Mouse (Mus musculus) limb, embryonic 15.5 days (tissue): ENCODE measurements at regions not wholly inside any gene's neighbourhood (a gene's known extent, or its start where the extent isn't known, plus 50 kb on each side); places are given as distances from the start of the nearest gene placed in this dataset.

ENCODE experiments used
- ATAC-seq: fragments of 200-750 bp; cut with Nextera tagmentation; 2 replicates; pipeline ENCODE4 v1.8.0; 2017; ENCODE audit warnings: low read depth, moderate TSS enrichment; ENCODE audit not compliant: insufficient number of reproducible peaks, low FRiP score, low TSS enrichment
- H3K27ac ChIP-seq: fragments of 300-500 bp; sonication (generic); 2 replicates; pipeline ENCODE4 v1.5.1; 2015; ENCODE audit warnings: moderate library complexity, mild to moderate bottlenecking, inconsistent platforms
- H3K27me3 ChIP-seq: fragments of 300-500 bp; sonication (generic); 2 replicates; pipeline ENCODE4 v1.6.1; 2015; ENCODE audit warnings: inconsistent platforms
- H3K36me3 ChIP-seq: fragments of 300-500 bp; sonication (generic); 2 replicates; pipeline ENCODE4 v1.6.1; 2015; ENCODE audit warnings: inconsistent platforms
- H3K4me1 ChIP-seq: fragments of 300-500 bp; sonication (generic); 2 replicates; pipeline ENCODE4 v1.6.1; 2015; ENCODE audit warnings: inconsistent platforms
- H3K4me2 ChIP-seq: fragments of 300-500 bp; sonication (generic); 2 replicates; pipeline ENCODE4 v1.6.1; 2015; ENCODE audit warnings: mild to moderate bottlenecking, inconsistent platforms
- H3K4me3 ChIP-seq: fragments of 300-500 bp; sonication (generic); 2 replicates; pipeline ENCODE4 v1.5.1; 2015; ENCODE audit warnings: mild to moderate bottlenecking, inconsistent platforms
- H3K9ac ChIP-seq: fragments of 300-500 bp; sonication (generic); 2 replicates; pipeline ENCODE4 v1.6.1; 2015; ENCODE audit warnings: inconsistent platforms
- H3K9me3 ChIP-seq: fragments of 300-500 bp; sonication (generic); 2 replicates; pipeline ENCODE4 v1.6.1; 2016; ENCODE audit warnings: inconsistent platforms
- WGBS: fragments of 180-500 bp; shearing (Covaris S2); methylation state at CpG from one replicate; pipeline ENCODE4 v1.1.7; 2015; 5-methylcytosine and 5-hydroxymethylcytosine counted together

DNA sequence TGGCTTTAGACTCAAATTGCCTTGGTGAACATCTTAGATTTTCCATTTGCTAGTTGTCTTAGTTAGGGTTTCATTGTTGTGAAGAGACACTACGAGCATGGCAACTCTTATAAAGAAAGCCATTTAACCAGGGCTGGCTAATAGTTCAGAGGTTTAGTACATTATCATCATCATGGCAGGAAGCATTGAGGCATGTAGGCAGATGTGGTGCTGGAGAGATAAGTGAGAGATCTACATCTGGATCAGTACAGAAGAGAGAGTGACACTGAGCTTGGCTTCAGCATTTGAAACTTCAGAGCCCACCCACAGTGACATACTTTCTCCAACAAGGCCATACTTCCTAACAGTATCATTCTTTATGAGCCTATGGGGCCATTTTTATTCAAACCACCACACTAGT, 127.3 kb upstream of the Opcml start:
- no peak for ATAC-seq
- H3K4me2 ChIP-seq: no peak overlapping the region

DNA sequence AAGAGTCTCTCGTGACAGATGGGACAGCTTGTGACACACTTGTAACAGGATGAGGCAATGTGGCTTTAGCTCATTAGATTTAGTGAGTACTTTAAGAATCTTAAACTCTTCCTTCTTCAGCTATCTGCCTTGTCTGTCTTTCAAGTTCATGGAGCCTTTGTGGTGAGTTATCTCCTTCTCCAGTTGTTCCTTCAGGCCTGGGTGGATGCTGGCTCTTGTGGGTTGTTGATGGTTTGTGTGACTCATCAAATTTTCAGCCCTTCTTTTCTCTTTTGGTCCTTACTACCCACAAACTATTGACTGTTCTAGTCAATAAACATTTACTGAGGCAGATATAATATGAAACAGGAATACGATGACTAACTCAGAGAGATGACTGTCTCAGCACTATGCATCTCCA, 124.9 kb upstream of the Opcml start:
- H3K9ac ChIP-seq: no peak overlapping the region
- no peak overlapping the region for H3K4me2 ChIP-seq
- WGBS: 90% methylated on average over 2 of the region's 2 CpGs
- no peaks in the 10 kb centered on the region; the same call in 1 of the 2 replicates for H3K27me3 ChIP-seq
- no peak for ATAC-seq
- no peaks in the 10 kb centered on the region for H3K9me3 ChIP-seq
- no peak overlapping the region for H3K4me3 ChIP-seq
- H3K36me3 ChIP-seq: no peaks in the 10 kb centered on the region
- no peaks in the 10 kb centered on the region for H3K4me1 ChIP-seq
- H3K27ac ChIP-seq: no peak overlapping the region

More for the DNA sequence above, 127.3 kb upstream of the Opcml start:
- H3K4me3 ChIP-seq: no peak overlapping the region
- no peaks in the 10 kb centered on the region; the same call in 1 of the 2 replicates for H3K27me3 ChIP-seq
- WGBS: 92% methylated on average over 1 of the region's 1 CpGs
- no peaks in the 10 kb centered on the region for H3K9me3 ChIP-seq
- no peak overlapping the region for H3K9ac ChIP-seq
- H3K4me1 ChIP-seq: no peaks in the 10 kb centered on the region
- no peak overlapping the region for H3K27ac ChIP-seq
- H3K36me3 ChIP-seq: no peaks in the 10 kb centered on the region

DNA sequence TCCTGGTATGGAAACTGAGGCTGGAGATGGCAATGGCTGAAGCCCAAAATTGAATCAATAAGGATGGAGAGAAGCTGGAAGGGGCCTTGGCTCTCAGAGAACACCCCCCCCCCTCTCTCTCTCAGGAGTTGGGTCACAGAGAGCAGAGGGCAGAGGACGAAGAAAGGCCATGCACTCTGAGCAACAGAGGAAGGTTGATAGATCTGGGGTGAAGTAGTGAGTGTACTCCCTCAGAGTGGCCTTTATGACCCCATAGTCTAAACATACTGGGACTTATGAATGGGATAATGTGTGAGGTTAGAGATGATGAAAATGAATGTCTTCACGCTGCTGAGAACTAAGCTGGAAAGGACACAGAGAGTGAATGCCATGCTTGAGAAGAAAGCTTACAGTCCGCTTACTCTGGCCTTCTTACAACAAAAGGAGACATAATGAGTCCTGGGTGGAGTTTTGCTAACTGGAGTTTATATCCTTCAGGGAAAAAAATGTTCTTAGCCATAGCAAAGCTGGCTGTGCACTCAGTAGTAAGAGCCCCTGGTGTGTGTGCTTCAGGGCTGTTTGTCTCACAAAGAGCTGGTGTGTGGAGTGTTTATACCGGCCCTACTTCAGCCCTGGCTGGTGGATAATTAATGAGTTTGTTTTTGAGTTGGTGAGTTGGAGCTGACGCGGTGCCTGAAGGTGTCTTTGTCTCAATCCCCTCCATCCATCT, 120.4 kb upstream of the Opcml start:
- Histone ChIP-seq H3K27me3 (no peaks in the 10 kb centered on the region), H3K9ac (no peak overlapping the region), H3K9me3 (no peaks in the 10 kb centered on the region), H3K4me3 (no peak overlapping the region), H3K4me1 (no peaks in the 10 kb centered on the region), H3K36me3 (no peaks in the 10 kb centered on the region), H3K4me2 (no peak overlapping the region), H3K27ac (no peak overlapping the region)
- 51% methylated on average over 6 of the region's 6 CpGs for WGBS
- ATAC-seq: no peak

DNA sequence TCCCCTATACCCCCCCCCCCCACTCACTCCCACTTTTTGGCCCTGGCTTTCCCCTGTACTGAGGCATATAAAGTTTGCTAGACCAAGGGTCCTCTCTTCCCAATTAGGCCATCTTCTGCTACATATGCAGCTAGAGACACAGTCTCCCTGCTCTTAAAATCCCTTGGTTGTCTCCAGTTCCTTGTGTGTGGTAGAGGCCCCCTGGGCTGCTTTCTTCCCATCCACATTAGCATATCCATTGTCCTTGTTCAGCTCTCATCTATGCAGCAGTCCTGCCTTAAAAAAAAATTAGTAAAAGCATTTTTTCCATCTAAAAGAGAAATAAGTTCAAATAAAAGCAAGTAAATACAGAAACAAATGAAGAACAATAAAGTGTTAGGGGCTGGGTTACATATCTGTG, 105.2 kb upstream of the Opcml start:
- no peak overlapping the region for H3K4me3 ChIP-seq
- no peaks in the 10 kb centered on the region for H3K9me3 ChIP-seq
- H3K36me3 ChIP-seq: no peaks in the 10 kb centered on the region
- H3K4me1 ChIP-seq: no peaks in the 10 kb centered on the region
- no peak overlapping the region for H3K4me2 ChIP-seq
- no peak overlapping the region for H3K27ac ChIP-seq
- no peaks in the 10 kb centered on the region for H3K27me3 ChIP-seq
- no peak overlapping the region for H3K9ac ChIP-seq
- no peak for ATAC-seq

DNA sequence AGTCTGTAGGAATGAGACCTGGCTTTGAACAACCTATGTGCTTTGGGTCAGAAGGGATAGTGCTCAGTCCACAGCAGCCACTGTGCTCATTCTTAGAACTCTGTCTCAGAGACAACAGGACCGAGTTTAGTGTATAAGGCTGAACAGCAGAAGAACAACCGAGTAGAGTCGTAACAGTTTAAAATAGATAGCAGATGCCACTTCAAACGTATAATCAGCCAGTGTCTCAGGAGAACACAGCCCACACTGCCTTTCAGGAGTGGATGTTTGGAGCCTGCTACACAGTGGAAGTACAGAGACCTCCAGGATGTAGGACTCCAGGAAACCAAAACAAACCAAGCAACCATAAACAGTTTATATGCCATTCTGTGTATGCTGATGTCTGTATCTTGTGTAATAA, 99.0 kb upstream of the Opcml start:
- Histone ChIP-seq H3K9me3 (no peaks in the 10 kb centered on the region), H3K27me3 (no peaks in the 10 kb centered on the region), H3K4me1 (no peaks in the 10 kb centered on the region), H3K36me3 (no peaks in the 10 kb centered on the region), H3K4me2 (no peak overlapping the region), H3K27ac (no peak overlapping the region), H3K4me3 (no peak overlapping the region), H3K9ac (no peak overlapping the region)
- ATAC-seq: no peak
- WGBS: 50% methylated on average over 4 of the region's 4 CpGs

DNA sequence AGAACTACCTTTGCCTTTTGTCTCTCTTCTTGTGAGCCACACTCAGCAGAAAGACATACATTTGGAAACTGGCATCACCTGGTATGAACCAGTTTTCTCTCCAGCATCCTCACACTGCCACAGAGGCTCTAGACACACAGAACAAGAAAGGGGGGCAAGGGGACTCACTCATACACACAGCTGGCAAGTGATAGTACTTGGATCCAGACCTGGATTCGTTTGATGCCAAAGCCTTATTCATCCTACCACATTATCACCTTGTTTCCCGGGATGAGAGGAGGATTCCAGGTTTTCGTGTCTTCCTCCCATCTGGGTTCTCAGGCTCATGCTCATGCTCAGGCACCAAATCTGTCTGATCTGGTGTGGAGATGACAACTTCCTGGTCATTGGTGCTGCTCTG, 97.8 kb upstream of the Opcml start:
- WGBS: 73% methylated on average over 3 of the region's 3 CpGs
- no peak overlapping the region for H3K4me2 ChIP-seq
- H3K27me3 ChIP-seq: no peaks in the 10 kb centered on the region
- no peaks in the 10 kb centered on the region for H3K4me1 ChIP-seq
- no peaks in the 10 kb centered on the region for H3K9me3 ChIP-seq
- no peak overlapping the region for H3K27ac ChIP-seq
- no peak overlapping the region for H3K9ac ChIP-seq
- ATAC-seq: no peak
- H3K36me3 ChIP-seq: no peaks in the 10 kb centered on the region
- H3K4me3 ChIP-seq: no peak overlapping the region

DNA sequence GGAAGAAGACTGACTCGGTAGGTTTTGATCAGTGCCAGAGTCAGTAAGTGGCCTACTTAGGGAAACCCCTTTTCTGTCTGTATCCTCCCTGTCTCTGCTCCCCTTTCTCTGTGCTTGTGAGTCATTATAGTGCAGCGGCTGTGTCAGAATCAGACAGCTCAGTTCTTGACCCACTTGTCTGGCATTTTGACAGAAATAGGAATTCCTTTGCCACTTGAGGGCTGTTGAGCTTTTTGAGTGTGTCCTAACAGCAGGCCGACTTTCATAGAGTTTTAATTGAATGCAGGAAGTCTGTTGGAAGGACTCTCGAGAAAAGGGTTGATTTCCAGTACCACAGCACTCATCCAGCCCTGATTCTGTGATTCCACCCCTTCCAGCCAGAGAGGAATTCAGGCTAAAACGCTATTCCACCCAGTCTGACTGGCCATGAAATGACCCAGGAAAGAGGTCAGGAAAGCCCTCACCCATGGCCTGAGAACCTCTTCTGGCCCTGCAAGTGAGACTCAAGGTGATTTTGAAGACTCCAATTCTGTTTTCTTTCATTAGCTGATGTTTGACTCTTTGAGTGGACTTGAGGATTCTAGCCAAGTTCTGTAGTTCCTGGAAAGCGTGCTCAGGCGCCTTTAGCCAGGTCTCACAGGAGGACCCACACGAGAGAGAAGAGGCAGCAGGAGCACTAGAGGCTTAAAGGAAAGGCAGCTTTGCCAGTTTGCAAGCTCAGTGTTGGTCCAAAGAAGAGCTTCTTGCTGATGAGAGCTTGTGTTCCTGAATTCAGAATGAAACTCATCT, 95.6 kb upstream of the Opcml start:
- H3K36me3 ChIP-seq: no peaks in the 10 kb centered on the region
- 51% methylated on average over 8 of the region's 8 CpGs for WGBS
- ATAC-seq: no peak
- no peaks in the 10 kb centered on the region for H3K27me3 ChIP-seq
- no peaks in the 10 kb centered on the region for H3K9me3 ChIP-seq
- H3K4me3 ChIP-seq: no peak overlapping the region
- H3K4me1 ChIP-seq: no peaks in the 10 kb centered on the region
- no peak overlapping the region for H3K4me2 ChIP-seq
- H3K27ac ChIP-seq: no peak overlapping the region
- H3K9ac ChIP-seq: no peak overlapping the region

DNA sequence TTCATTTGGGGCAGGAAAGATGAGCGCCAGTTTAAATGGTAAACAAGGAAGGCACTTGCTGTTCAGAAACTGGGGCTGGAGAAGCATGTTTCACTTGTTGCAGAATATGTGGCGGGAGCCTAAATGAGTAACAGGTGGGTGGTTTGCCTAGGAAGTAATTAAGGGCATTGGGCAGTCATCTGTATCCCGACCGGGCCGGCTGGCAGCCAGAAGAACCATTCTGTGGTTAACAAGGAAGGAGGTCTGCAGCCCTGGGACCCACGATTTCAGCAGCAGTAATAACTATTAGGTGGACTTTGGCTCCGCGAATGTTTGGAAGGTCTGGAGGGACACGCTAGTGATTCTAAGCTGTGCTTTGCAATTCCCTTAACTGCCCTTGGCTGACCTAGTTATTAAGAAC, 89.0 kb upstream of the Opcml start:
- no peaks in the 10 kb centered on the region for H3K27me3 ChIP-seq
- no peak overlapping the region for H3K27ac ChIP-seq
- ATAC-seq: no peak
- no peak overlapping the region for H3K4me3 ChIP-seq
- H3K9me3 ChIP-seq: no peaks in the 10 kb centered on the region
- 21% methylated on average over 9 of the region's 9 CpGs for WGBS
- no peak overlapping the region for H3K9ac ChIP-seq
- H3K36me3 ChIP-seq: no peaks in the 10 kb centered on the region
- no peak overlapping the region for H3K4me2 ChIP-seq
- H3K4me1 ChIP-seq: peaks cover 7% of the 10 kb centered on the region; the same call in 1 of the 2 replicates

DNA sequence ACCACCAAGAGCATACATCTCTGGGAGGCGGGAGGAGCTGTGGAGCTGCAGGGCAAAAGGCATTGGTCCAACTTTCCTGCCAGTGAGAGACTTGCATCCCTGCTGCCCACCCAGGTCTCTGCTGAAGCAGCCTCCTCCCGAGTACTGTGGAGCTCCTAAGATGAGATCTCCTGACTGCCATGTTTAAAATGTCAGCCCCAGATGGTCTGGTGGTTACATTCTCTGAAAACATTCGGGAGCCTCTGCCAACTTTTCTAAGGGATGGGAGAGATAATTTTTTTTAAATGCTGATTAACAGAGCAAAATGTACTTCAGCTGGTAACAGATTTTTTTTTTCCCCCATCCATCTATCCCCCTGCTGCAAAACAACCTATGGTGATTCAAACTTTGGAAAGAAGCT, 88.4 kb upstream of the Opcml start:
- peaks cover 7% of the 10 kb centered on the region; the same call in 1 of the 2 replicates for H3K4me1 ChIP-seq
- H3K36me3 ChIP-seq: no peaks in the 10 kb centered on the region
- ATAC-seq: no peak
- no peak overlapping the region for H3K27ac ChIP-seq
- H3K9ac ChIP-seq: no peak overlapping the region
- no peaks in the 10 kb centered on the region for H3K27me3 ChIP-seq
- 41% methylated on average over 3 of the region's 3 CpGs for WGBS
- H3K4me3 ChIP-seq: no peak overlapping the region
- H3K4me2 ChIP-seq: no peak overlapping the region
- no peaks in the 10 kb centered on the region for H3K9me3 ChIP-seq

DNA sequence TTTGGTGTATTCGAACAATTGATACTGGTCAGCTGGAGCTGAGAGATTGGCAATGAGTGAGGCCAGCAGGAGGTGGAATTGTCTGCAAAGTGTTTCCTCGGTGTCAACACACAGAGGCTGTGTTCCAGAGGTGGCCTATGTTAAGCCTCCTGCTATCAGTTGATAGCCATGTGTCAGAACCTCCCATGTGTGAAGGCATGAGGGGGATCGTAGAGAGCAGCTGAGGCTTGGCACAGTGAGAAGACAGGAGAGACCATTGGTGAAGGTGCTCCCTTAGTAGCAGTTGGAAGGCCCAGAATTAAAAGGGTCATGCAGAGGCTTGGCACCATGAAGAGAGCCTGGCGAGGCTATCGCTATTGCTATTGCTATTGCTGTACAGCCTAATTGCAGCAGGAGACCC, 86.6 kb upstream of the Opcml start:
- Histone ChIP-seq H3K4me3 (no peak overlapping the region), H3K36me3 (no peaks in the 10 kb centered on the region), H3K27me3 (no peaks in the 10 kb centered on the region), H3K9ac (no peak overlapping the region), H3K4me1 (peaks cover 7% of the 10 kb centered on the region; the same call in 1 of the 2 replicates), H3K27ac (no peak overlapping the region), H3K9me3 (no peaks in the 10 kb centered on the region), H3K4me2 (no peak overlapping the region)
- ATAC-seq: no peak
- whole genome bisulfite sequencing: 84% methylated on average over 5 of the region's 5 CpGs

DNA sequence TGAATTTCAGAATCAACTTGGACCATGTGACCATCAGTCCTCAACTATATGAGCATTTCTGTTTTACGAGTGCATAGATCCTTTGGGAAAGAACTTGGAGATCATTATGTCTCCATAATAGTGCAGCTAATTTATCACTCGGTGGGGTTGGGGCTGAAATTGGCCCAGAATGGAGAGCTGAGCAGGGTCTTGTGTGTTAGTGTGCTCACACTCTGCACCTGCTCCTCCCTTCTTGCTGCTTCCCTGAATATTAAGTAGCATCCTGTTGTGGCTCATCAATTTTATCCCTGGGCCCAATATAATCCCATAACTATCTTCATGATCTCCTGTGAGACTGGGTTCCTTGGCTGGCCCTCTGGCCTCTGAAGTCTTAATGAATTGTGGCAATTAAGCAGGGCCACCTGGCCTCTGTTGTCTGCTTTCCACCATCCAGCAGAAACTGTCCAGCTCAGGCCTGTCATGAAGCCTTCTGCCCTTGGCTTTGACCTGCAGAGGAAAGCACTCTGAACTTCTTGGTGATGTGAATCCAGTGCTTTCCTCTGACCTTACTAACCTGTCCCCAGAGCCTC, 66.7 kb upstream of the Opcml start:
- H3K27me3 ChIP-seq: no peaks in the 10 kb centered on the region
- no peak overlapping the region for H3K27ac ChIP-seq
- H3K36me3 ChIP-seq: no peaks in the 10 kb centered on the region
- no peaks in the 10 kb centered on the region for H3K9me3 ChIP-seq
- no peak overlapping the region for H3K4me2 ChIP-seq
- no peak for ATAC-seq
- H3K4me3 ChIP-seq: no peak overlapping the region
- H3K4me1 ChIP-seq: peaks cover 4% of the 10 kb centered on the region; the same call in 1 of the 2 replicates
- no peak overlapping the region for H3K9ac ChIP-seq
- 64% methylated on average over 2 of the region's 2 CpGs for WGBS

DNA sequence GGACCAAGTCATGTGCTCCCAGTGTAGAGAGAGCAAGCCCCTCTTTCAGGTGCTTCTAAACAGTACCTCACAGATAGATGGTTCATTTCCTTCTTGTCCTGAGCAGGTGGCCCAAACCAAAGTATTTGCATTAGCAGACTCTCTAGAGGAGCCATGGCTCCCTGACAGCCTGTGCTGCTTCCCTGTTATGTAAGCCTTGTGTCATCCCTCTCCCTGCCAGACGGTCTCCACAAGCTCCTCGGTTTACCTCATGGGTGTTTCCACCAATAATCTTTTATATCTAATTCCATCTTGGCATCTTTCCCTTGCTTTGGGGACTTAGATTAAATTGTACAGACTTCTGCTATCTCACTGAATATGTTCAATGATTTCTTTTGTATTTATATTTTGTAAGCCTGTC, 66.0 kb upstream of the Opcml start:
- WGBS: 38% methylated on average over 2 of the region's 2 CpGs
- H3K4me3 ChIP-seq: no peak overlapping the region
- no peak overlapping the region for H3K27ac ChIP-seq
- ATAC-seq: no peak
- H3K9me3 ChIP-seq: no peaks in the 10 kb centered on the region
- H3K4me2 ChIP-seq: no peak overlapping the region
- H3K27me3 ChIP-seq: no peaks in the 10 kb centered on the region
- no peak overlapping the region for H3K9ac ChIP-seq
- H3K36me3 ChIP-seq: no peaks in the 10 kb centered on the region
- H3K4me1 ChIP-seq: peaks cover 5% of the 10 kb centered on the region; the same call in 1 of the 2 replicates
